Mouse (Mus musculus) liver, embryonic 15.5 days (tissue): ENCODE results near the gene Nmi. TPM values are rescaled to one million over a fixed set of nuclear protein-coding genes. Genes with fewer than 3 reads are reported as not detected.

Source experiments
- ATAC-seq: fragments of 200-750 bp; cut with Nextera tagmentation; 2 replicates; pipeline ENCODE4 v1.8.0; 2017; ENCODE audit warnings: moderate number of reproducible peaks, mild to moderate bottlenecking, moderate library complexity; ENCODE audit not compliant: insufficient read depth
- H3K27ac ChIP-seq: fragments of 300-500 bp; sonication (generic); replicated peaks from 2 replicates; pipeline ENCODE4 v1.5.1; 2015; ENCODE audit warnings: mild to moderate bottlenecking, inconsistent platforms
- H3K27me3 ChIP-seq: fragments of 300-500 bp; sonication (generic); 2 replicates; pipeline ENCODE4 v1.6.1; 2015; ENCODE audit warnings: mild to moderate bottlenecking, inconsistent platforms
- H3K36me3 ChIP-seq: fragments of 300-500 bp; sonication (generic); replicated peaks from 2 replicates; pipeline ENCODE4 v1.6.1; 2015; ENCODE audit warnings: moderate library complexity, mild to moderate bottlenecking, inconsistent platforms
- H3K4me1 ChIP-seq: fragments of 300-500 bp; sonication (generic); replicated peaks from 2 replicates; pipeline ENCODE4 v1.6.1; 2015; ENCODE audit warnings: inconsistent platforms
- H3K4me2 ChIP-seq: fragments of 300-500 bp; sonication (generic); 2 replicates; pipeline ENCODE4 v1.6.1; 2015; ENCODE audit warnings: moderate library complexity, mild to moderate bottlenecking, inconsistent platforms
- H3K4me3 ChIP-seq: fragments of 300-500 bp; sonication (generic); replicated peaks from 2 replicates; pipeline ENCODE4 v1.5.1; 2015; ENCODE audit warnings: mild to moderate bottlenecking, inconsistent platforms
- H3K9ac ChIP-seq: fragments of 300-500 bp; sonication (generic); 2 replicates; pipeline ENCODE4 v1.6.1; 2015; ENCODE audit warnings: moderate library complexity, mild to moderate bottlenecking, inconsistent platforms
- H3K9me3 ChIP-seq: fragments of 300-500 bp; sonication (generic); replicated peaks from 2 replicates; pipeline ENCODE4 v1.6.1; 2016; ENCODE audit warnings: inconsistent platforms
- WGBS: fragments of 180-500 bp; shearing (Covaris S2); methylation state at CpG from one replicate; pipeline ENCODE4 v1.1.7; 2015; ENCODE audit warnings: mixed read lengths; ENCODE audit not compliant: insufficient replicate concordance; 5-methylcytosine and 5-hydroxymethylcytosine counted together
- polyA plus RNA-seq: library from polyadenylated mRNA; unstranded; fragments of >200 nt; fragmentation: Nextera tagmentation; extraction: Ambion mirVana; gene quantifications from 2 replicates; pipeline ENCODE4 v1.2.1, GENCODE M21; 2015

The Nmi gene
- polyA plus RNA-seq, 1 experiment from 2014 or later = 11.9 TPM

DNA sequence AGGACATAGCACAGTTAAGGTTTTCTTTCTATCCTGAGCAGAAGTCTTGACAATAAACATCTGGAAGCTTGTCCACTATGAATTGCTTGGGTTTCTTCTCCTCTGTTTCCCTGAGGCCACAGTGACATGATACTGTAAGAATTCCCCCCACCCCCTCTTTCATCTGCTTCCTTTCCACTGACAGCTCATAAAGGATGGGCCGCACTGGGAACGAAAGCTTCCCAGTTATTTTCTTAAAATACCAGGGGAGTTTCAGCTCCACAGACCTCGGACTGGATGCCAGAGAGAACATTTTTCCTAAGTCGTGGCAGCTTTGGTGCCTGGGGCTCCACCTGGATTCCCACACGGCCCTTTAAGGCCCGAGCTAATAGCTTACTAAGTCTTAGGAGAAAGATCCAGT, 60.6 kb downstream of the Nmi start:
- ATAC-seq = no peak
- H3K27ac ChIP-seq = no peak overlapping the region

DNA sequence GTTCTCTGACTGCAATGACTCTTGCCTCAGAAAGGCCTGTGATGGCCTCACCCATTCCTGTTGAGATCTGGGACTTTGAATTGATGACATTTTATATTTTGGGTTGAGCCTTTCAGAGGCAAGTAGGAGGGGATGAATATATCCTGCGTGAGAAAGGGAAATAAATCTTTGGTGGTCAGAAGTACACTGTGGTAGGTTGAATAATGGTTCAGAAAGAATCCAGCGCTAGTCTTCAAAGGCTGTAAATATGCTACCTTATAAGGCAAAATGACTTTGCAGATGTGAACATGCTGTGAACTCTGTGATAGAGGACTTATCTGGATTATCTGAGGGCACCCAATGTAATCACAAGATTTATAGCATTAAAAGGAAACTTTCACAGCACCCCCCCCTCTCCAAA, 61.4 kb downstream of the Nmi start:
- Histone ChIP-seq H3K9me3 (no peaks in the 10 kb centered on the region), H3K4me1 (no peaks in the 10 kb centered on the region), H3K4me3 (no peak overlapping the region), H3K27ac (no peak overlapping the region), H3K27me3 (no peaks in the 10 kb centered on the region), H3K36me3 (no peaks in the 10 kb centered on the region), H3K9ac (no peak overlapping the region), H3K4me2 (no peak overlapping the region)
- 59% methylated on average over 2 of the region's 2 CpGs for WGBS
- no peak for ATAC-seq

More for the DNA sequence above, 60.6 kb downstream of the Nmi start:
- no peaks in the 10 kb centered on the region for H3K36me3 ChIP-seq
- 35% methylated on average over 6 of the region's 6 CpGs for WGBS
- no peak overlapping the region for H3K9ac ChIP-seq
- H3K27me3 ChIP-seq = no peaks in the 10 kb centered on the region
- no peaks in the 10 kb centered on the region for H3K4me1 ChIP-seq
- no peak overlapping the region for H3K4me2 ChIP-seq
- H3K9me3 ChIP-seq = no peaks in the 10 kb centered on the region
- no peak overlapping the region for H3K4me3 ChIP-seq

DNA sequence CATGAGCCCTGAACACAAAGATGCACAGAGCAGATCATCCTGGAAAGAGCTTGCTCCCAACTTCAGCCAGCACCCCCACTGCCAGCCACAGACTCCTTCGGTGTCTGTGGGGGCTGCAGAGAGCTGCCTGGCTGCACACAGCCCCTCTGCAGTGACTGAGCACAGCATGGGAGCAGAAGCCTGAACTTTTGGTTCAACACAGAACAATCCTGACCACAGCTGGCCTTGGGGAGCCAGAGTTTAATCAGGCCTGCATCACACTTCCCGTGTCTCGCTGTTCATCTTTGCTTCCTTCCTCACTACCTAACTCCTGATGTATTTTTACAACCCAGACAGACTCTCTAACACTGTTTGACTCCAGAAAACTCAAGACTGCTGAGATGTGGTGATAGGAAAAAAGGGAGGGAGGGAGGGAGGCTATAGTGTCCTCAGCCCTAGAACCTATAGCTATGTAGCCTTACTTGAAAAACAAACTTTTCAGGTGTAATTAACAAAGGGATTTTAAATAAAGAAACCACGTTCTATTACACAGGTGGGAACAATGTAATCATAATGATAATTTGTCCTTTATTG, 65.7 kb downstream of the Nmi start:
- Histone ChIP-seq H3K9ac (no peak overlapping the region), H3K9me3 (no peaks in the 10 kb centered on the region), H3K27ac (no peak overlapping the region), H3K27me3 (no peaks in the 10 kb centered on the region), H3K36me3 (no peaks in the 10 kb centered on the region), H3K4me2 (no peak overlapping the region), H3K4me1 (no peaks in the 10 kb centered on the region), H3K4me3 (no peak overlapping the region)
- WGBS = 16% methylated on average over 4 of the region's 4 CpGs
- ATAC-seq = no peak

DNA sequence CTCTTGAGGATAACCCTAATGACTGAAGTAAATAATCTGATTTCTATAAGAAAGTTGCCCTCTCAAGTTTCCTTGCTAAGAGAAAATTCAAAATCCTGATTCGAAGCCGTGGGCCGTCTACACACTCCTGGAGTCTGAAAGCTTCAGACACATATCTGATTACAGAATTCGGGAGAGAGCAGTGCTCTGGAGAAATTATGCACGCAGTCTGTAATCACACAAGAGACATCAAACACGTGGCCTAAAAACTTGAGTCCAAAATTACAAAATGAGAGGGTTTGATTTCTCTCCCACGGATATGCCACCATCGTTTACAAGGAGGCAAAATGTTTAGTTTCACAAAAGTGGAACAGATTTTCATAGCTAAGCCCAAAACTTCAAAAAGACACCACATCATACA, 67.7 kb downstream of the Nmi start:
- H3K36me3 ChIP-seq = no peaks in the 10 kb centered on the region
- H3K27me3 ChIP-seq = no peaks in the 10 kb centered on the region
- no peaks in the 10 kb centered on the region for H3K9me3 ChIP-seq
- no peak overlapping the region for H3K4me3 ChIP-seq
- H3K27ac ChIP-seq = no peak overlapping the region
- no peak for ATAC-seq
- no peak overlapping the region for H3K9ac ChIP-seq
- no peaks in the 10 kb centered on the region for H3K4me1 ChIP-seq
- no peak overlapping the region for H3K4me2 ChIP-seq
- 76% methylated on average over 8 of the region's 8 CpGs for WGBS

Other genes with a start within 250 kb of the Nmi start
- gene Rbm43, start 38.3 kb downstream of the Nmi start, polyA plus RNA-seq = 20.3 and 22.0 TPM in 2 replicates
- gene Tnfaip6, start 64.5 kb upstream of the Nmi start, polyA plus RNA-seq = 0.08 and 0.17 TPM in 2 replicates
- 14.2 and 15.4 TPM in 2 replicates for gene Rif1, start 99.3 kb upstream of the Nmi start, polyA plus RNA-seq